17 mouse cellular contexts compared by ENCODE assay signal in genomic region chr5:113452691-113453090, GRCm38 (mm10). TPM values are rescaled to one million over a fixed set of nuclear protein-coding genes. Genes with fewer than 3 reads are reported as not detected.
DNase-seq lines count a peak whose midpoint lies in the region; ATAC-seq and TF ChIP-seq lines count a peak whose summit lies in the region.
"Had no signal": no experiment of that assay in that cellular context is flagged by ENCODE, and none has a peak within 500 bp of the region (broad histone marks: within the 10 kb centered on the region; RNA-seq: fewer than 3 reads in every experiment).

No protein-coding gene starts in this region.

- no peaks in the 10 kb centered on the region for H3K36me3 ChIP-seq in hindbrain, embryonic 10.5 days
- no peaks in the 10 kb centered on the region for H3K36me3 ChIP-seq in hindbrain, postnatal 0 days (ENCODE audit: insufficient read depth, low read length)
- no peaks in the 10 kb centered on the region for H3K36me3 ChIP-seq in hindbrain, embryonic 16.5 days (ENCODE audit: control insufficient read depth, insufficient read depth, low read length)
- no peaks in the 10 kb centered on the region for H3K36me3 ChIP-seq in neural tube, embryonic 11.5 days (ENCODE audit: control insufficient read depth, insufficient read depth, low read length)
- no peaks in the 10 kb centered on the region for H3K36me3 ChIP-seq in thymus, adult 2 months (ENCODE audit: control insufficient read depth, insufficient read depth, low read length)

- peaks cover 48% of the 10 kb centered on the region for H3K4me1 ChIP-seq in hindbrain, embryonic 10.5 days (replicated peaks)
- peaks cover 6% of the 10 kb centered on the region; the same call in 1 of the 2 replicates for H3K4me1 ChIP-seq in hindbrain, postnatal 0 days (ENCODE audit: insufficient read depth, low read length)
- peaks cover 19% of the 10 kb centered on the region for H3K4me1 ChIP-seq in hindbrain, embryonic 16.5 days (ENCODE audit: control insufficient read depth, insufficient read depth, low read depth, low read length)
- peaks cover 18% of the 10 kb centered on the region for H3K4me1 ChIP-seq in neural tube, embryonic 11.5 days (ENCODE audit: control insufficient read depth, insufficient read depth, low read length)
- H3K4me1 ChIP-seq in thymus, adult 2 months (replicated peaks; ENCODE audit: control insufficient read depth, insufficient read depth, low read length), result no peaks in the 10 kb centered on the region

- peak overlapping the region; percentile 84 for H3K27ac ChIP-seq in hindbrain, embryonic 10.5 days
- no peak overlapping the region; the same call in 1 of the 2 replicates for H3K27ac ChIP-seq in hindbrain, postnatal 0 days
- peak overlapping the region; percentile 35; the same call in 1 of the 2 replicates for H3K27ac ChIP-seq in hindbrain, embryonic 16.5 days (ENCODE audit: low read depth, low read length)
- peak overlapping the region; percentile 72 for H3K27ac ChIP-seq in neural tube, embryonic 11.5 days (ENCODE audit: low read depth, low read length)
- no peak overlapping the region for H3K27ac ChIP-seq in thymus, adult 2 months (ENCODE audit: control insufficient read depth, insufficient read depth, low read length)
- H3K27ac ChIP-seq: left cerebral cortex, adult 2 months; stomach, postnatal 0 days had no signal

- WGBS in hindbrain, embryonic 10.5 days, result 4% methylated on average over 1 of the region's 1 CpGs
- 7% methylated on average over 1 of the region's 1 CpGs for WGBS in hindbrain, postnatal 0 days
- 8% methylated on average over 1 of the region's 1 CpGs for WGBS in hindbrain, embryonic 16.5 days
- 0% methylated on average over 1 of the region's 1 CpGs for WGBS in neural tube, embryonic 11.5 days
- WGBS in thymus, adult 2 months, result 30% methylated on average over 1 of the region's 1 CpGs

- H3K4me2 ChIP-seq in hindbrain, postnatal 0 days (ENCODE audit: low read depth, low read length), result no peak overlapping the region
- no peak overlapping the region for H3K4me2 ChIP-seq in hindbrain, embryonic 16.5 days (ENCODE audit: low read length)
- H3K4me2 ChIP-seq in neural tube, embryonic 11.5 days (ENCODE audit: low read depth), result no peak overlapping the region

- peaks cover 12% of the 10 kb centered on the region; the same call in 1 of the 2 replicates for H3K9me3 ChIP-seq in hindbrain, embryonic 10.5 days
- no peaks in the 10 kb centered on the region for H3K9me3 ChIP-seq in hindbrain, postnatal 0 days (ENCODE audit: low read length)
- H3K9me3 ChIP-seq in hindbrain, embryonic 16.5 days (ENCODE audit: control insufficient read depth, low read length), result no peaks in the 10 kb centered on the region
- no peaks in the 10 kb centered on the region for H3K9me3 ChIP-seq in neural tube, embryonic 11.5 days (ENCODE audit: control insufficient read depth, low read length)

- H3K27me3 ChIP-seq in hindbrain, embryonic 10.5 days (ENCODE audit: insufficient read depth, poor library complexity, severe bottlenecking), result no peaks in the 10 kb centered on the region
- H3K27me3 ChIP-seq in hindbrain, postnatal 0 days (ENCODE audit: insufficient read depth, low read length), result no peaks in the 10 kb centered on the region
- no peaks in the 10 kb centered on the region for H3K27me3 ChIP-seq in hindbrain, embryonic 16.5 days (replicated peaks; ENCODE audit: control insufficient read depth, insufficient read depth, low read length)
- no peaks in the 10 kb centered on the region for H3K27me3 ChIP-seq in neural tube, embryonic 11.5 days (ENCODE audit: control insufficient read depth, insufficient read depth, low read length)
- H3K27me3 ChIP-seq in thymus, adult 2 months (ENCODE audit: control insufficient read depth, insufficient read depth, low read length), result no peaks in the 10 kb centered on the region

- no peak for TF ChIP-seq CTCF in hindbrain, postnatal 0 days (IDR thresholded peaks at IDR 0.05; ENCODE audit: low read depth)
- TF ChIP-seq CTCF in thymus, adult 2 months (IDR thresholded peaks at IDR 0.05; ENCODE audit: borderline replicate concordance, control insufficient read depth, extremely low read depth, insufficient read depth, low read length, poor library complexity), result no peak

- 0 out of 2 replicates have a peak overlapping the region, but pooled peaks have one; percentile 3 for H3K4me3 ChIP-seq in hindbrain, embryonic 10.5 days
- H3K4me3 ChIP-seq in hindbrain, postnatal 0 days (ENCODE audit: low read length), result no peak overlapping the region
- no peak overlapping the region for H3K4me3 ChIP-seq in hindbrain, embryonic 16.5 days (ENCODE audit: low read length)
- no peak overlapping the region for H3K4me3 ChIP-seq in neural tube, embryonic 11.5 days (ENCODE audit: low read depth, low read length)
- H3K4me3 ChIP-seq in thymus, adult 2 months (ENCODE audit: control insufficient read depth, insufficient read depth, low read length), result no peak overlapping the region
- H3K4me3 ChIP-seq: left cerebral cortex, adult 2 months had no signal

- no peak for TF ChIP-seq POLR2A in thymus, adult 2 months (IDR thresholded peaks at IDR 0.05; ENCODE audit: control insufficient read depth, extremely low read depth, insufficient read depth, low read length, poor library complexity)

- H3K9ac ChIP-seq in hindbrain, postnatal 0 days (replicated peaks; ENCODE audit: low read length), result no peak overlapping the region
- no peak overlapping the region; the same call in 1 of the 2 replicates for H3K9ac ChIP-seq in hindbrain, embryonic 16.5 days (ENCODE audit: low read depth, low read length)
- 0 out of 2 replicates have a peak overlapping the region, but pooled peaks have one; percentile 18 for H3K9ac ChIP-seq in neural tube, embryonic 11.5 days (ENCODE audit: low read length)

- ATAC-seq in hindbrain, postnatal 0 days, result no peak
- ATAC-seq in hindbrain, embryonic 16.5 days, result no peak
- no peak for ATAC-seq in neural tube, embryonic 11.5 days (ENCODE audit: insufficient read depth, low FRiP score, low TSS enrichment)
- ATAC-seq: intestine, embryonic 16.5 days had no signal

- DNase-seq in hindbrain, embryonic 10.5 days (ENCODE audit: low spot score), result peak; percentile 74
- DNase-seq in hindbrain, postnatal 0 days (ENCODE audit: low spot score), result no peak
- peak; percentile 66 for DNase-seq in embryo, embryonic 10 days (ENCODE audit: low spot score)
- peak; percentile 53 for DNase-seq in neural tube, embryonic 11.5 days (ENCODE audit: low spot score)
- no peak for DNase-seq in gastrocnemius, postnatal 25 days
- no peak for DNase-seq in lung, postnatal 14 days
- no peak for DNase-seq in thymus, adult 2 months
- DNase-seq: adrenal gland, postnatal 10 days; B cell, adult 2 months; heart, adult 11 months; heart, postnatal 14 days; lung, adult 2 months had no signal

RNA-seq across cellular contexts. Expression of gene Wscd2, which starts 37.4 kb away (rescaled TPM):
- polyA plus RNA-seq in hindbrain, embryonic 10.5 days (2016; fragmentation: Nextera tagmentation; extraction: Ambion mirVana), result 13.1 and 14.5 TPM in 2 replicates
- 25.1 and 33.8 TPM in 2 replicates for total RNA-seq in hindbrain, postnatal 0 days (2014; rRNA removed)
- 8.9 and 9.8 TPM in 2 replicates for polyA plus RNA-seq in hindbrain, postnatal 0 days (2015; fragmentation: Nextera tagmentation; extraction: Ambion mirVana)
- polyA plus RNA-seq in hindbrain, embryonic 16.5 days (2015; fragmentation: Nextera tagmentation; extraction: Ambion mirVana), result 13.3 and 14.5 TPM in 2 replicates
- polyA plus RNA-seq in neural tube, embryonic 11.5 days (2014; fragmentation: Nextera tagmentation; extraction: Ambion mirVana), result 10.2 and 11.3 TPM in 2 replicates
- under 1 TPM; 0.31 to 0.46 TPM for total RNA-seq in gastrocnemius, postnatal 25 days (2021)
- polyA plus RNA-seq in thymus, adult 2 months (2012; rRNA removed), result 1.2 and 1.6 TPM in 2 replicates
- total RNA-seq: megakaryocyte progenitor cell, adult 5-6 weeks had no signal

Comparison
In these comparisons a context has a peak if more than half of its experiments do, and no peak if none do; other contexts are left out.
1. DNase-seq: peak in hindbrain, embryonic 10.5 days (single experiment), embryo, embryonic 10 days (single experiment) and neural tube, embryonic 11.5 days (single experiment); none in hindbrain, postnatal 0 days (single experiment), gastrocnemius, postnatal 25 days (single experiment), lung, postnatal 14 days (single experiment) and thymus, adult 2 months (single experiment).
2. H3K27ac ChIP-seq: peak in hindbrain, embryonic 10.5 days (single experiment), hindbrain, embryonic 16.5 days (single experiment) and neural tube, embryonic 11.5 days (single experiment); none in hindbrain, postnatal 0 days (single experiment) and thymus, adult 2 months (single experiment).